Mouse (Mus musculus): ENCODE data around the gene Angel1.
A peak's percentile ranks its signal among the peaks of the same experiment; 100 is the strongest.

The Angel1 gene

DNA sequence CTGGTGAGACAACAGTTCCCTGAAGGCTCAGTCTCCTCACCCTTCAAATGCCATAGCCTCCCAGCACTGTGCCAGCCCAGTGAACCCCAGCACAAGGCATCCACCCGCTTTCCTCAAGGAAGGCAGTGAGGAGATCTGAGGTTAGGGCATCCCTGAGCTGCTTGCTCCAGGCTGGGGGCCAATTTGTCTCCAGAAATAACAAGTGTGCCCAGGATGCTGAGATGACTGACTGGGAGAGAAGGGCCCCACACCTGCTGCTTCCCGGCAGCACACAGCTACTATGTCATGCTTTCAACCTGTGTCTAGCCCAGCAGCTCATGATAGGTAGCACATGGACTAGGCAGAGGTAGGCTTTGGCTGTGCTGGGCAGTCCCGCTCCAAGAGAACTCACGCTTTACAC, 24.8 kb downstream of the Angel1 start:
- no peak for DNase-seq

DNA sequence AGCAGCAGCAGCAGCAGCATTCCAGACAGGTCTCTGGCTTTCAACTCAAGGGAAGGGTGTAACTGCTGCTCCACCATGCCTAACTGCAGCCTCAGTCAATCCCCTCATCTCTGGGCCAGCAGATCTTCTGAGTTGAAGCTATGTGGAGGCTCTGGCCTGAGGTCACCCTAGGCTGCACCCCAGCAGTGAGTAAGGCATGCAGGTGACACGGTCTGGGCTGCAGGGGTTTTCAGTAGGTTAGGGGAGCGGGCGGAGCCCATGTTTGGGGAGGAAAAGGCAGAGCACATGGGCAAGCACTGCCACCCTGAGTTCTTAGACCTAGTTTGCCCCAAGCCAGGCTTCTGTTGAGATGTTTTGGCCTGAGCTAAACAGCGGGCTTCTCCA, 25.3 kb downstream of the Angel1 start:
- no peak for DNase-seq

DNA sequence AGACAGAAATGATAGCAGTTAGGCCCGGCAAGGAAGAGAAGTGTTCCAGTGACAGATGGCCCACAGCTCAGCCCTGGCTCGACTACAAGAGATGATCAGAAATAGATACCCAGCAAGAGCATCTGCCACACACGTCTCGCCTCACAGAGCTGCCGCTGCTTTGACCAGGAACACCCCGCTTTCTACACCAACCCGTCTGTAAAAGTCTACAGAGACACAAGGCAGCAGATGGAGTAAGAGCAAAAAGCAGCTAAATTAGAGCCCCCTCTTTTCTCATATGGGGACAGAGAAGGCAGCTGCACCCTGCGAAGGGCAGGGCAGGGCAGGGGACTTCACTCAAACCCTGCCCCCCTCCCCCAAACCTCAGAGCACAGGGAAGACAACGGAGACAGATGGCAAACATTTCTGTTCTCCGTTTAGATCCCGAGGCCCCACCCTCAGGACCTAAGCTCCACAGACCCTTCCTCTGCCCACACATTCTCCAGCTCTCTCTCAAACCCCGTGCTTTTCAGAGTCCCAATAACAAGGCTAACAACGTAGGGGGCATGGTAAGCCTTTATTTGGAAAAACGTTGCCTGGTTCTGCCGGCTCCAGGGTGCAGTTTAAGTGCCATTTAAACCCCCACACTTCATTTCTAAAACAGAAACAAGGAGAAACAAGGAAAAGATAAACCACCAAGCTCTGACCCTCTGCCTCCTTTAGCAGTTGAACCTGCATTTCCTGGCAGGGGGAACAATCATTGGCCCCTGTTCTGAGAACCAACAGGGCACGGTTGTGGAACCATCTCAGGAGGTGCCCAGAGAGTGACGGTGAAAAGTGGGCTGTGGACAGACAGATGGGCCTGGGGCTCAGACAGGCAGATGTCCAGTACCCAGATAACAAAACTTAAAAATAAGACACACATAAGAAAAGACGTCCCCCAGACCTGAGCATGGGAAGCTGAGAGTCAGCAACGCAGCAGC, 26.0 kb downstream of the Angel1 start:
- DNase-seq = no peak

DNA sequence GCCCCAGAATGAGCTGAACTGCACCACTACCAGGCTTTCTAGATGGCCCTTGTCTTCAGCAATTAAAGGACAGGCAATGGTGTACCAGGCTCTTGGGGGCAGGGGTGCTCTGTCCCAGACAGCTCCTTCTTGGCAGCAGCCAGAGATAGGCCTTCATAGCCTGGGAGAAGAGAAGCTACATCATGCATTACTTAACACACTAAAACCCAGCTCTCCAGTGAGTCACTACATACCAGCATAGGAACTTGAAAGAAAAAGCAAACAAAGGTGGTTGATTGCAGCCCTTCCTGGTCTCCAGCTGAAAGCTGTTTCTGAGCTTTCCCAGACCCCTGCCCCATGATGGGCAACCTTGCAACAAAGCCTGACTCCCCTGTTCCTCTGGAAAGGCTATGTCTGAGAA, 27.7 kb downstream of the Angel1 start:
- DNase-seq = no peak

DNA sequence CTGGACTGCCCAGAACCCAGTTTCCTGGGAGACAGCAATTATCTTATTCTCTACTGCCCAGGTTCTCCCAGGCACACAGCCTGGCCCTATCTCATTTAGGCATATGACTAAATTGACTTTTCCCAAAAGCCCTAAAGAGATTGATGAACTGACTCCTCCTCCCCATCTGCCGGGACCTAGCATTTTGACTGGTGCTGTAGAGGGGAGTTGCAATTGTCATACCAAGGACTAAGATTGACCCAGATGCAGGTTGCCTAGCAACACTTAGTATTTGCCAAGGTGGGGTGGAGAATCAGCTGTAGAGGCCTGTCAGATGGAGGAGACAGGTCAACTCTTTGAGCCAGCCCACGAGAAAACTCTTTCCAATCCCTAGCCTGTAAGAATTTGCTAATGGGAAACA, 28.3 kb downstream of the Angel1 start:
- DNase-seq = no peak

DNA sequence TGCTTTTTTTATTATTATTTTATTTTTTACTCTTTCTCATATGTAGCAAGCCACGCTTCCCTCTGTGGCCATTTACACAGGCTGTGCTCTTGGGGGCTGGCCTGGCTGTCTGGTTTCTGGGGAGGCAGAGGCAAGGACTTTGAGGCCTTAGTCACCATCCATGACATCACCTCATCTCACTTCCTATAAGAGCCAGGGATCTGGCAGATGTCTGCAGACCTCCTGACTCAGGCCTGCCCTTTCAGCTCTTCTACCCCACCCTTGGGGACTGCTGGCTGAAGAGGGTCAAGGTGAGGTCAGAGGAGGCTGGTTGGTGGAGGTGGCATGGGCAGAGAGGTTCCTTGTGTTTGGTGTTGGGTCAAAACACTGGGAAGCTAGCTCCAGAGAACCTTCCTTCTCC, 31.8 kb downstream of the Angel1 start:
- no peak for DNase-seq

DNA sequence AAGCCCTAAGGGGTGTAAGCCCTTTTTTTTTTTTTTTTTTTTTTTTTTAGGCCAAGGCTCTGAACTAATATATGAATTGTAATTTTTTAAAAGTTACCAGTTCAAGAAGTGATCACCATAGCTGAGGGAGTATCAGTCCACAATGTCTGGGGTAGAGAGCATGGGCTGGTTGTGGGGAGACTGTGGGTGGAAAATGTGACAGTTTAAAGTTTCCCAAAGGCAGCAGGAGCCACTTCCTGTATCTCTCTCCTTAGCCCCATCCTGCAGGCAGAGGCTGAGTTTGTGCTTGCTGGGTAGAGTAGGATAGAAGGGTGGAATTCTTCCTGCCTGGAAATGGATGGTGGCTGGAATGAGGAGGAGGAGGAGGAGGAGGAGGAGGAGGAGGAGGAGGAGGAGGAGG, 32.9 kb downstream of the Angel1 start:
- DNase-seq = no peak

DNA sequence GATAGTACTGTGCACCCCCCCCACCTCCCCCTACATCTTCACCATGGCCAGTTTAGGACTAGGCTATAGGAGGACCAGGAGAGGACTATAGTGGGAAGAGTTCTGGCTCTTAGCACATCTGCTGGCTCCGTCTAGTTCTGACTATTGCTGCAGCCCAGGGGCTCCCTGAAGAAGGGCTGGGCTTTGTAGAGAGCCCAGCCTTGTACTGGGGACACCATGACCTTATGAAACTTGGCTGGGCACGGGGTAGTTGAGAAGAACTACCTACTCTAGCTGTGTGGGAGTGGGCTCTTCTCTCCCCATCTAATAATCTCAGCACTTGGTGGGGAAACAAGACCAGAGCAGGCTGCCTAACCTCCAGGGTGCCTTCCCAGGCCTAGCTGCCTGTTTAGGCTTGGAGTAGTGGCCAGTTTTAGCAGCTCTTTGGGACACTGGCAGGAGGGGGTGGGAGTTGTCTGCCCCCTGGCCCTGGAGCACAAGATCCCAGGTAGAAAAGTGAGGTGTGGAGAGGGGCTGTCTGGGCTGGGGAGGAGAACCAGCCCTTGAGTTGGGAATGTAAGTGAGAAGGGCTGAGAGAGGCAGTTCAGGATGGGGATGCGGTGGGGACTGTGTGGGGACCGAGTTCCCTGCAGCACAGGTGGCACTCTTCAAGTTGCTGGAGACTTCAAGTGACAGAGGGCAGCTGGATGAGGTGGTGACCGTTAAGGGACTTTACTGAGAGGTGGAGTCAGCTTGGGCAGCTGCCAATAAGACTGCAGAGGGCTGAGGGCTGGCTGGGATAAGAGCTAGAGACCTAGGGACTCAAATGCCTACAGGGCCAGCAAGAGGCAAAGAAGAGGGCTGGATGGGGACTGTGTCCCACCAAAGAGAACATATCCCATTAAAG, 33.5 kb downstream of the Angel1 start:
- peak; percentile 40 for DNase-seq

DNA sequence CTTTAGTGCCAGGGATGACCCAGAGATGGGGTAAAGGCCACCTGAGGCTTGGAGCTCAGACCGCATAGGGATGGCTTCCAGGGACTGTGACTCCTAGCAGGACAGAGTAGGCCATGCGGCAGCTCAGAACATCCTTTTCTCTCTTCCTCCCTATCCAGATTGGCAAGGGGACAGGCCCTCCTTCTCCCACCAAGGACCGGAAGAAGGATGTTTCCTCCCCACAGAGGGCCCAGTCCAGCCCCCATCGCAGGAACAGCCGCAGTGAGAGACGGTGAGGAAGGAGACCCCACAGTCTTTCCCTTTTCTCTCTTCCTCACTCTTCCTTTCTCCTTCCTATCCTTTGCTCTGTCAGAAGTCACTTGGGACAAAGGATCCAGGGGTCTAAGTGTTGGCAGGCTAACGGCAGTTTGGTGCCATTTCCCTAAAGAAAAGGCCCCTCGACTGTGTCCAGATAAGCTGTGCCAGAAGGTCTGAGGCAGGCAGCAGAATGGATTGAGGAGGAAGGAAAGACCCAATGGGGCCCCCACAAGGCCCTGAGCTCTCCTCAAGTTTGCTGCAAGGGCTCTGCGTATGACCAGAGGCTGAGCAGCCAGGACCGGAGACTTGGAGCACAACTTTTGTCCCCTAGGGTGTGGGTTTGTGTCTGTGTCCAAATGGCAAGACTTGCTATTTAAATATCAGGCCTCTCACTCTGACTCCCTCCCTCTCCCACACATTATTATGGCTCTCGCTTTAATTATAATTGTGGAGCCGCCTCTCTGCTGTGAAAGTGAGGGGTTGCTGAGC, 35.4 kb downstream of the Angel1 start:
- DNase-seq = no peak

DNA sequence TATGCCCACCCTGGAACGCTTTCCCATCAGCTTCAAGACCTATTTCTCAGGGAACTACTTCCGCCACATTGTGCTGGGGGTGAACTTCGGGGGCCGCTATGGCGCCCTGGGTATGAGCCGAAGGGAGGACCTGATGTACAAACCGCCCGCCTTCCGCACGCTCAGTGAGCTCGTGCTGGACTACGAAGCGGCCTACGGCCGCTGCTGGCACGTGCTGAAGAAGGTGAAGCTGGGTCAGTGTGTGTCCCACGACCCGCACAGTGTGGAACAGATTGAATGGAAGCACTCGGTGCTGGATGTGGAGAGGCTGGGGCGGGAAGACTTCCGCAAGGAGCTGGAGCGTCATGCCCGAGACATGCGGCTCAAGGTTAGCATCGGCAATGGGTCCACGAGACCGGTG, 37.3 kb downstream of the Angel1 start:
- DNase-seq = no peak

DNA sequence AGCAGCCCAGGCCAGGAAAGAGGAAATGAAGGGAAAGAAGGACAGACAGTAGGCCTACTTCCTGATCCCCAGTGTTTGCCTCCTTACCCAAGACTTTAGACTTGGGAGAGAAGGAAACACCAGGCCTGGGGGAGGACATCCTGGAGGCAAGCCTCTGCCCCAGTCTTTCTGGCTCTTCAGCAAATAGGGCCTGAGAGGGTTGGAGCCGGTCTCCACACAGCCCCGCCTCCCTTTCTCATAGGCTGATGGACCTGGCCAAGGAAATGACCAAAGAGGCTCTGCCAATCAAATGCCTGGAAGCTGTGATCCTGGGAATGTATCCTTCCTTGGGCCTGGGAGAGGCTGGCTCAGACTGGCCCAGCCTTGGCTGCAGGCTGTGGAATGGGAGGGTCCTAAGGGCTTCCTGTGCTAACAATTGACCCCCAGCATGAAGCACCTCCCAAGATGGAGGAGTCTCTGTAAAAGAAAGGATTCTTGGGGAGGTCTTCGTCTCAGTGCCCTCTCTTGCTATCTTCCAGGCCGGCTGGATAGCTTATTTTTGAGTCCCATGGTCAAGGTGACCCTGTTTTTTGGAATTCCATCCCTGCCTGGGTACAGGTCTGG, 38.2 kb downstream of the Angel1 start:
- peak; percentile 51 for DNase-seq

DNA sequence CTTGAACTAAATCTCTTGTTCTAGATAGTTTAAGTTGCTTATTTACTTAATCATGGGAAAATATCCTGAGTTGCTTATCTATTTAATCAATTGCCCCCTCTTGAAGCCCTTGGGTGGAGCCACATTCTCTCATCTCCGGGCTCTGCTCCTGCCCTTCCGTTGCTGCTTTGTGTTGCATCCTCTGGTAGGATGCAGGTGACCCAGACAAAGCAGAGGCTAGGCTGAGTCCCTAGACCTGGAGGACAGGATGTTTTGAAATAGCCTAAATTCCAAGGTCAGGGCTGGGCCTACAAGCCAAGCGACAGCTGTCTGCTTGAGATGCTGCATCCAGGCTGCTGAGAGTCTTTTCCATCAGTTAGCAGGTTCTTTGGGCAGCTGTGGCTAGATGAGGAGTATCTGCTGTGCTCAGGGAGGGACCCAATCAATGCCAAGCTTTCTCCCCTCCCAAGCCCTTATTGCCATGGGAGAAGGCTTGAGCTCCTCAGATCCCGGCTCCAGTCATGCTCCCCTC, 38.8 kb downstream of the Angel1 start:
- peak; percentile 24 for DNase-seq

DNA sequence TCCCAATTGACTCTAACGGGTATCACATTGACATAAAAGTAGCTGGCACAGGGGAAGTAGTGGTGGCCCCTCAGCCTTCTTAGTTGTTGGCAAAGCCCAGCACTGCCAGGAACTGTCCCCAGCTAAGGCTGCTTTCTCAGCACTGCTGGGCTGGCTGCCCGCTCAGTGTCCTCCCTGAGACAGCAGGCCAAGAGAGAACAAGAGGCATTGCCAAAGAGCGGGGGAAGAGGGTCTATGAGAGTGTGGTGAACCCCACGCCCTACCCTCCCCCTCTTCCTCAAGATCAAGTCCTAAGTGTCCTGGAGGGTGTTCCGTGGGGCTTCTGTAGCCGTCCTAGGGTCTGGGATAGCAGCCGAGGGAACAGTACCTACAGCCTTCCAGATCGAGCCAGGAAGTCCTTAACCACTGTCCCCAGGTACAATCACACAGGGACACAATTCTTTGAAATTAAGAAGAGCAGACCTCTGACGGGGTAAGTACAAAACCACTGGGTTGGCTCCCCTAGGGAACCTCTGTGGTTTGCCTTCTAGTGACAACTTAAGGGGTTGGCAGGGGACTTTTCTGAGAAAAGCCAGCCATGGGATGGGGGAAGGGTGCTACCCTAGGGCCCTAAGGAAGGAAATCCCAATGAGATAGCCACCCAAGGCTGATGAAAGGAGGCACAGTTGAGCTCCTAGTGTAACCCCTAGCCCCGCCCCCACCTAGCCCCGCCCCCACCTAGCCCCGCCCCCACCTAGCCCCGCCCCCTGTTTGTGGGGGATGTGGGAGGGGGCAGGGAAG, 39.5 kb downstream of the Angel1 start:
- no peak for DNase-seq

DNA sequence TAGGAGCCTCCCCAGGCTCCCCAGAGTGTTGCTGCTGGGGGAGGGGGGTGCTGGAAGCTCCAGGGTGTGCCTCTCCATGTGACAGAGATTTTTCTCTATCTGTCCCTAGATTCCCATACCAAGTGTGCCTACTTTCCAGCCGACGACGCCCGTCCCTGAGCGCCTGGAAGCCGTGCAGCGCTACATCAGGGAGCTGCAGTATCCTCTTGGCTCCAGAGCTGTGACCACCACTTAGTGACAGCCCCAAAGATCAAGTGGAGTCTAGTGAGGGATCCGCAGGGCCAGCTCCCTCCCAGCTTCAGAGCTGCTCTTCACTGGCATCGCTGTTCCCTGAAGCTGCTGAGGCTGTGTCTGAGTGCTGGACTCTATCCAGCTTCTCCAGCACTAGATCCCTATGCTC, 41.0 kb downstream of the Angel1 start:
- DNase-seq = no peak

DNA sequence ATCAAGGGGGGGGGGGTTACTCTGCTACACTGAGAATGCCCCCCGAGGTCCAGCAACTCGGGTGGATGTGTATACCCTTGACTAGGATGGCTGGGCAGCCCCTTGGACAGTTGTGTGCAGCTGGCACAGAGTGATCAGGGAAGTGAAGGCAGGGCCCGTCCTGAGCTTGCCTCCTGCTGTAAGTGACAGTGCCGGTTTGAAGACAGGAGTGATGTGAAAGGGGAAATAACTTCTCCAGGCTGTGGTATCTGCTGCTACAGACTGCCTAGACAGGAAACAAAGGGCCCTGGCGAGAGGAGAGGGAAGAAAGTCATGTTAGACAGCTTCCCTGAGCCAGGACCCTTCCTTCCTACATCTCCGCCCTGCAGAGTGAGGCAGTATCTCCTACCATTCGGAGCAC, 42.6 kb downstream of the Angel1 start:
- no peak for DNase-seq

DNA sequence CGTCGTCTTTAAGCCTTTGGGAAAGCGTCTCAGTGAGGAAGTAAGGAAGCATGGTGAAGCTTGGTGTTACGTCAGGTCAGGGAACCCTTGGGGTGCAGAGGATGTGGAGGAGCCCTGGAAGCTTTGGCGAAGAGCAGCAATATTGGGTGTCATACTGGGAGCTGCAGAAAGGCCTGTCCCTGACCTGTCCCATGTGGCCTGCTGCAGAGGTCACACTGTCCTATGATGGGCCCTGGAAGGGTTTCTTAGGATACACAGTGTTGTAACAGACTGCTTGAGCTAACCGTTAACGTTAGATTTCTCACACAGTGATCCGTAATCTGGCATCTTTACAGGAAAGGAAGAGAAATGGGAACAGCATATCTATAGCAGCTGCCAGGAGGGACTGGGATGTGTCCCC, 44.1 kb downstream of the Angel1 start:
- DNase-seq = no peak

DNA sequence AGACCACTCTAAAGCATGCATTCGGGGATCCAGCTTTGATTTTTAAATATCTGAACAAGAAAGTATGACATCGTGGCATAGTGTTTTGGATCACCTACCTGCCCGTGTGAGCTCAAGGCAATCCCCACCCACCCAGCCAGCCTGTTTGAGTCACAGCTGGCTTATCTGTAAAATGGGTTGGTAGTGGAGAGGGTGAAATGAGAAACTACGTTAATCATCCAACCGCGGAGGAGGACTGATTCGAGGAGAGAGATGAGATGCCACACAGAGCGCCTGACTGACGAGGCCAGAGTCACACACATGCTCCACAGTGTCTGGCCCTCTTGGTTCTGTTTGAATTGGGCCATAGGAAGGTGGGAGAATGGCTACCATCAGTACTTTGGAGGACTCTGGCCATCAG, 44.6 kb downstream of the Angel1 start:
- DNase-seq = no peak

DNA sequence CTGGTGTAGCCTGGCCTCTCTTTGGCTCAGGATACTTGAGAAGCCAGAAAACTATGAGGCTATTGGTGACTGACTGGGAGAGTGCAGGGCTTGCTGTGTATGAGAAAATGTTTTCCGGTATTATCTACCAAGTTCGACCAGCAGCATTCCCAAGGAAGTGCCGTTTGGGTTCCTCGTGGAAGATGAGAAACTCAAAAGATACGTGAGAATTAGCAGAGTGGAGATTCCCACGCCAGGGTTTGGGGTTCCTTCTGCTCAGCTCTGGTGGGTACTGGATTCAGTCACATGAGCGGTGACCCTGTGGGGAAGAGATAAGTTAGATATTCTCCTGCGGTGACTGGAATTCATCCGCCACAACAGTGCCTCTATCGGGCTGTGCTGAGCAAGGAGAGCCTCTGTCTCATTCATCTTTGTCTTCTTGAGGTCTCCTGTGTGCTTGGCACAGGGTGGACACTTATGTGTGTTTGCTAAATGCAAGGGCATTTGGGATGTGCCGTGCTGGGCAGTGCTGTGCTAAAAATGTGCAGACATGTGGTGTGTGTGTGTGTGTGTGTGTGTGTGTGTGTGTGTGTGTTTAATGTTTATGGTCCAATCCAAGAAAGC, 45.6 kb downstream of the Angel1 start:
- DNase-seq = no peak

DNA sequence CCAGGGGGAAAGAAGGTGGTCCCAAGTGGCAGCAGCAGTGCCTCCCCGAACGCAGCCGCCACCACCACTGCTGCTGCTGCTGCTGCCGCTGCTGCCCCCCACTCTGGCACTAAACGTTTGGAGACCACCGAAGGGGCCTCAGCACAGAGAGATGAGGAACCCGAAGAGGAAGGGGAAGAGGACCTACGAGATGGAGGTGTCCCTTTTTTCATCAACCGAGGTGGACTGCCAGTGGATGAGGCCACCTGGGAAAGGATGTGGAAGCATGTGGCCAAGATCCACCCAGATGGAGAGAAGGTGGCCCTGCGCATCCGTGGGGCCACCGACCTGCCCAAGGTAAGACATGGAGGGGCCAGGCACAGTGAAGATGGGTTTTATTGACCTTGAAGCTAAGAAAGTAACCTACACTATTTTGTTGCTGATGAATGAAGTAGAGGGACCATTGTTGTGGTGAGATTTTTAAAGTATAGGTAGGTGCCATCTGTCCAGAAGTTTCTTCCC, 46.2 kb downstream of the Angel1 start:
- no peak for DNase-seq

DNA sequence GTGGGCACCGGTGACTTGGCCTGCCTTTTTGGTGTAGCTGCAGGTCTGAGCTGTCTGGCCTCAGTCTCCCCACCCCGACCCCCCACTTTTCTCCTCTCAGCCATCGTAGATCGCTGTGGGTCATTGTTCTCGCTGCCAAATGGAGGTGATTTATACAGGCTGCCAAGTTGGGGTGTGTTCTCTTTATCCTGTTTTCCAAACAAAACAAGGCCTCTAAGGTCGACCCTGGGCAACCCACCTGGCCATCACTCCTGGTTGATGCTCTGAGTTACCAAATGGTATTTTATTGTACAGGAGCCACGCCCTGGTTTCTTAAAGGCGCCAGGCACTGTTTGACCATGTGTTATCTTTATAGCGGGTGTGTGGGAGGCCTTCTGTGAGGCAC, 46.7 kb downstream of the Angel1 start:
- DNase-seq = no peak
